Mouse (Mus musculus): Measurements from ENCODE around the gene Ufc1. TPM values are rescaled to one million over a fixed set of nuclear protein-coding genes. Genes with fewer than 3 reads are reported as not detected.
A peak's percentile ranks its signal among the peaks of the same experiment; 100 is the strongest.

The Ufc1 gene
- polyA plus RNA-seq, 1 experiment, result 97.6 TPM

- H3K4me3 ChIP-seq (replicated peaks), result peak overlapping the region; percentile 40
- no peaks in the 10 kb centered on the region for H3K9me3 ChIP-seq
- H3K4me1 ChIP-seq, result peaks cover 44% of the 10 kb centered on the region
- TF ChIP-seq FLI1 (IDR thresholded peaks at IDR 0.05; ENCODE audit: low read length) (no peak), GATA1 (IDR thresholded peaks at IDR 0.05; ENCODE audit: borderline replicate concordance, low read length) (no peak)
- H3K27me3 ChIP-seq (replicated peaks), result peaks cover 48% of the 10 kb centered on the region
- no peaks in the 10 kb centered on the region for H3K36me3 ChIP-seq (replicated peaks; ENCODE audit: low read length)
Measured at GRCm38 (mm10) chr1:171262594-171263130, 32.2 kb downstream of the Ufc1 start.

- TF ChIP-seq GATA1 (IDR thresholded peaks at IDR 0.05; ENCODE audit: borderline replicate concordance, low read length) (no peak), FLI1 (IDR thresholded peaks at IDR 0.05; ENCODE audit: low read length) (no peak)
- Histone ChIP-seq H3K27me3 (replicated peaks) (peaks cover 50% of the 10 kb centered on the region), H3K4me1 (peaks cover 47% of the 10 kb centered on the region), H3K9me3 (no peaks in the 10 kb centered on the region), H3K4me3 (replicated peaks) (no peak overlapping the region), H3K36me3 (replicated peaks; ENCODE audit: low read length) (no peaks in the 10 kb centered on the region)
Measured at GRCm38 (mm10) chr1:171260316-171260715, 34.5 kb downstream of the Ufc1 start.

GRCm38 (mm10) chr1:171258921-171259320 is 35.9 kb downstream of the Ufc1 start:
- Histone ChIP-seq H3K36me3 (replicated peaks; ENCODE audit: low read length) (no peaks in the 10 kb centered on the region), H3K4me3 (replicated peaks) (peak overlapping the region; percentile 77), H3K9me3 (no peaks in the 10 kb centered on the region), H3K4me1 (peaks cover 49% of the 10 kb centered on the region), H3K27me3 (replicated peaks) (peaks cover 50% of the 10 kb centered on the region)
- no peak for TF ChIP-seq GATA1 (IDR thresholded peaks at IDR 0.05; ENCODE audit: borderline replicate concordance, low read length)
- TF ChIP-seq FLI1 (IDR thresholded peaks at IDR 0.05; ENCODE audit: low read length), result no peak

GRCm38 (mm10) chr1:171257781-171258180 is 37.0 kb downstream of the Ufc1 start:
- H3K27me3 ChIP-seq (replicated peaks), result peaks cover 53% of the 10 kb centered on the region

GRCm38 (mm10) chr1:171256937-171257548 is 37.8 kb downstream of the Ufc1 start:
- TF ChIP-seq GATA1 (IDR thresholded peaks at IDR 0.05; ENCODE audit: borderline replicate concordance, low read length), result no peak
- TF ChIP-seq FLI1 (IDR thresholded peaks at IDR 0.05; ENCODE audit: low read length), result no peak
- Histone ChIP-seq H3K4me3 (replicated peaks) (peak overlapping the region; percentile 85), H3K9me3 (no peaks in the 10 kb centered on the region), H3K4me1 (peaks cover 48% of the 10 kb centered on the region), H3K27me3 (replicated peaks) (peaks cover 49% of the 10 kb centered on the region), H3K36me3 (replicated peaks; ENCODE audit: low read length) (no peaks in the 10 kb centered on the region)

More at GRCm38 (mm10) chr1:171257781-171258180, 37.0 kb downstream of the Ufc1 start:
- H3K9me3 ChIP-seq, result no peaks in the 10 kb centered on the region
- H3K4me1 ChIP-seq, result peaks cover 46% of the 10 kb centered on the region
- H3K4me3 ChIP-seq (replicated peaks), result no peak overlapping the region
- no peaks in the 10 kb centered on the region for H3K36me3 ChIP-seq (replicated peaks; ENCODE audit: low read length)
- no peak for TF ChIP-seq FLI1 (IDR thresholded peaks at IDR 0.05; ENCODE audit: low read length)
- TF ChIP-seq GATA1 (IDR thresholded peaks at IDR 0.05; ENCODE audit: borderline replicate concordance, low read length), result no peak

- TF ChIP-seq FLI1 (IDR thresholded peaks at IDR 0.05; ENCODE audit: low read length) (no peak), GATA1 (IDR thresholded peaks at IDR 0.05; ENCODE audit: borderline replicate concordance, low read length) (no peak)
- Histone ChIP-seq H3K36me3 (replicated peaks; ENCODE audit: low read length) (no peaks in the 10 kb centered on the region), H3K27me3 (replicated peaks) (peaks cover 44% of the 10 kb centered on the region), H3K9me3 (no peaks in the 10 kb centered on the region), H3K4me1 (peaks cover 55% of the 10 kb centered on the region), H3K4me3 (replicated peaks) (peak overlapping the region; percentile 14)
Measured at GRCm38 (mm10) chr1:171256095-171256818, 38.6 kb downstream of the Ufc1 start.

- no peaks in the 10 kb centered on the region for H3K36me3 ChIP-seq (replicated peaks; ENCODE audit: low read length)
- peaks cover 73% of the 10 kb centered on the region for H3K4me1 ChIP-seq
- no peaks in the 10 kb centered on the region for H3K9me3 ChIP-seq
- H3K27me3 ChIP-seq (replicated peaks), result peaks cover 25% of the 10 kb centered on the region
- TF ChIP-seq FLI1 (IDR thresholded peaks at IDR 0.05; ENCODE audit: low read length) (no peak), GATA1 (IDR thresholded peaks at IDR 0.05; ENCODE audit: borderline replicate concordance, low read length) (no peak)
- H3K4me3 ChIP-seq (replicated peaks), result no peak overlapping the region
Measured at GRCm38 (mm10) chr1:171252415-171252814, 42.4 kb downstream of the Ufc1 start.

GRCm38 (mm10) chr1:171251594-171252324 is 43.1 kb downstream of the Ufc1 start:
- no peaks in the 10 kb centered on the region for H3K9me3 ChIP-seq
- peaks cover 71% of the 10 kb centered on the region for H3K4me1 ChIP-seq
- TF ChIP-seq GATA1 (IDR thresholded peaks at IDR 0.05; ENCODE audit: borderline replicate concordance, low read length) (no peak), FLI1 (IDR thresholded peaks at IDR 0.05; ENCODE audit: low read length) (no peak)
- H3K4me3 ChIP-seq (replicated peaks), result no peak overlapping the region
- peaks cover 25% of the 10 kb centered on the region for H3K27me3 ChIP-seq (replicated peaks)
- no peaks in the 10 kb centered on the region for H3K36me3 ChIP-seq (replicated peaks; ENCODE audit: low read length)

- no peaks in the 10 kb centered on the region for H3K36me3 ChIP-seq (replicated peaks; ENCODE audit: low read length)
- peaks cover 25% of the 10 kb centered on the region for H3K27me3 ChIP-seq (replicated peaks)
- no peak for TF ChIP-seq FLI1 (IDR thresholded peaks at IDR 0.05; ENCODE audit: low read length)
- no peak for TF ChIP-seq GATA1 (IDR thresholded peaks at IDR 0.05; ENCODE audit: borderline replicate concordance, low read length)
- H3K9me3 ChIP-seq, result no peaks in the 10 kb centered on the region
- H3K4me1 ChIP-seq, result peaks cover 69% of the 10 kb centered on the region
- H3K4me3 ChIP-seq (replicated peaks), result peak within 1 kb of the TSS; percentile 4
Measured at GRCm38 (mm10) chr1:171250680-171251593, 43.9 kb downstream of the Ufc1 start, which contains the start of gene Ndufs2. Gene Ndufs2 (minus strand): TSS chr1:171251388.

Measured in megakaryocyte, embryonic 14.5 days (primary cell).